Mouse (Mus musculus): Measurements from ENCODE around the gene Mrpl2.
A peak's percentile ranks its signal among the peaks of the same experiment; 100 is the strongest.

Gene Mrpl2

GRCm38 (mm10) chr17:46645561-46646321, at the start of gene Mrpl2, which contains the start of gene Klc4:
Mrpl2 (plus strand) TSS chr17:46646229.
Klc4 (minus strand) TSS chr17:46646022.
- DNase-seq (ENCODE audit: low spot score) = peak; percentile 98

- no peak for DNase-seq (ENCODE audit: low spot score)
Observed at GRCm38 (mm10) chr17:46597956-46598355, 48.1 kb upstream of the Mrpl2 start.

GRCm38 (mm10) chr17:46598963-46599362, 47.1 kb upstream of the Mrpl2 start:
- no peak for DNase-seq (ENCODE audit: low spot score)

GRCm38 (mm10) chr17:46600569-46600968, 45.5 kb upstream of the Mrpl2 start:
- no peak for DNase-seq (ENCODE audit: low spot score)

GRCm38 (mm10) chr17:46602212-46602611, 43.8 kb upstream of the Mrpl2 start:
- DNase-seq (ENCODE audit: low spot score) = peak; percentile 44

- no peak for DNase-seq (ENCODE audit: low spot score)
Observed at GRCm38 (mm10) chr17:46603229-46603628, 42.8 kb upstream of the Mrpl2 start.

GRCm38 (mm10) chr17:46605126-46605525, 40.9 kb upstream of the Mrpl2 start:
- no peak for DNase-seq (ENCODE audit: low spot score)

GRCm38 (mm10) chr17:46605987-46606386, 40.0 kb upstream of the Mrpl2 start:
- DNase-seq (ENCODE audit: low spot score) = no peak

- peak; percentile 74 for DNase-seq (ENCODE audit: low spot score)
Observed at GRCm38 (mm10) chr17:46609721-46610514, 36.1 kb upstream of the Mrpl2 start.

- DNase-seq (ENCODE audit: low spot score) = no peak
Observed at GRCm38 (mm10) chr17:46611316-46611715, 34.7 kb upstream of the Mrpl2 start.

- DNase-seq (ENCODE audit: low spot score) = no peak
Observed at GRCm38 (mm10) chr17:46612189-46612588, 33.8 kb upstream of the Mrpl2 start.

GRCm38 (mm10) chr17:46612820-46613219, 33.2 kb upstream of the Mrpl2 start:
- DNase-seq (ENCODE audit: low spot score) = no peak

- no peak for DNase-seq (ENCODE audit: low spot score)
Observed at GRCm38 (mm10) chr17:46613229-46613628, 32.8 kb upstream of the Mrpl2 start.

GRCm38 (mm10) chr17:46617799-46618198, 28.2 kb upstream of the Mrpl2 start:
- no peak for DNase-seq (ENCODE audit: low spot score)

GRCm38 (mm10) chr17:46618394-46618768, 27.6 kb upstream of the Mrpl2 start:
- no peak for DNase-seq (ENCODE audit: low spot score)

GRCm38 (mm10) chr17:46618769-46619682, 27.0 kb upstream of the Mrpl2 start:
- no peak for DNase-seq (ENCODE audit: low spot score)

GRCm38 (mm10) chr17:46619683-46620357, 26.2 kb upstream of the Mrpl2 start:
- DNase-seq (ENCODE audit: low spot score) = no peak

- DNase-seq (ENCODE audit: low spot score) = peak; percentile 36
Observed at GRCm38 (mm10) chr17:46621324-46621723, 24.7 kb upstream of the Mrpl2 start.

GRCm38 (mm10) chr17:46622269-46622668, 23.8 kb upstream of the Mrpl2 start:
- DNase-seq (ENCODE audit: low spot score) = no peak

GRCm38 (mm10) chr17:46623819-46624557, 22.0 kb upstream of the Mrpl2 start:
- peak; percentile 48 for DNase-seq (ENCODE audit: low spot score)

GRCm38 (mm10) chr17:46624598-46624997, 21.4 kb upstream of the Mrpl2 start:
- no peak for DNase-seq (ENCODE audit: low spot score)

All from lung, postnatal 25 days (tissue).